Mouse (Mus musculus): ENCODE measurements around the gene Sri. TPM values are rescaled to one million over a fixed set of nuclear protein-coding genes. Genes with fewer than 3 reads are reported as not detected.
"Not testable (repeated sequence)": the region's sequence is repeated elsewhere in the genome, so short reads cannot be mapped to it uniquely, and the experiment has no call there.

Sri gene
- 193 and 194 TPM in 2 replicates for polyA plus RNA-seq (2016; fragmentation: Nextera tagmentation; extraction: Ambion mirVana)

DNA sequence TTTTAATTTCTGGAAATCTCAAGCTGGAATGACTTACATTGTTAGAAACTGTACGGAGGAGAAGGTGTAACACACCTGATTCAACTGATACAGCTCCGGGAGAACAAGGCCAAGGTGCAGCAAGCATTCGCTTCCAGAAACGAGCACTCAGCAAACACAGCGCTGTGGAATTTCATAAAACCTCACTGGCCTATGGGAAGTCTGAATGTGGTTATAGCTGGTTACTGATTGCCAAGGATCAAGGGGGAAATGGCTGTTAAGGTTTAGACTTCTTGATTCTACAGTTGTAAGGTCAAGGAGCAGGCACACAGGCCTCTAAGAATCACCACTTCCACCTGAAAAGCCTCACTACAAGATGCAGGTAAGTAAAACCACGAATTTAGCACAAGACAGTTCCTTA is at the start of gene Sri:
Gene Sri (plus strand): TSS at position 224 of the 400 bp plus-strand sequence.
- DNase-seq (ENCODE audit: low spot score), result no peak
- WGBS, result 86% methylated on average over 6 of the region's 6 CpGs
- Histone ChIP-seq H3K4me1 (replicated peaks) (no peaks in the 10 kb centered on the region), H3K27ac (no peak within 1 kb of the TSS), H3K36me3 (no peaks in the 10 kb centered on the region), H3K4me3 (no peak within 1 kb of the TSS), H3K9me3 (no peaks in the 10 kb centered on the region), H3K27me3 (ENCODE audit: insufficient read depth, poor library complexity, severe bottlenecking) (no peaks in the 10 kb centered on the region)

DNA sequence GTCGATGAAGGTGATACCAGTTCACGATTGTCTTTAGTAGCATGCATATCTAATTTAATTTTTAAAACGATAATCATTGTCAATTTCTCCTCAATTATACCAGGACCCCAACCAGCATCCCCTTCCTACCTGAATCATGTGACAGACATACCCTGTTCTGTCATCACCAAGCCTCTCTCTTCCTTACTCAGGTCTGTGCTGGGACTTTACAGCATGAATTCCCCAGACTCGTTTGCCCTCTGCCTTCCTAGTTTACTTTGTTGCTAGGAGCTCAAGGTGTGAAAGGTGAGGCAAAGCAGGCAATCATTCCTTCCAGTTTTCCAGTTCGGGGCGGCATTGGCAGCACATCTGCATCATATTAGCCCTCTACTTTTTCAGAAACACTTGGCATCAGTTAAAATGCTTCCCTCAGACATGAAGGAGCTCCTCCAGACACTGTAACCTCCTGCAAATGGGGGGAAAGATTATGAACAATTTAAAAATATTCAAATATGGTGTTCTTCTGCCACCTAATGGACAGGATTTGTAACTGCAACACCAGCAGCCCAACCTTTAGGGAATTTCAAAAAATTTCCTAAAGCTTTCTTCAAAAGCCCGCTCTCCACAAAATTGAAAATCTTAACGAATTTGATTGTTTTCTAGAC is 49.4 kb upstream of the Sri start:
- no peaks in the 10 kb centered on the region for H3K36me3 ChIP-seq
- H3K4me3 ChIP-seq, result no peak overlapping the region
- DNase-seq (ENCODE audit: low spot score), result peak; percentile 18
- no peak overlapping the region for H3K27ac ChIP-seq
- H3K27me3 ChIP-seq (ENCODE audit: insufficient read depth, poor library complexity, severe bottlenecking), result no peaks in the 10 kb centered on the region
- WGBS, result 55% methylated on average over 8 of the region's 8 CpGs
- H3K4me1 ChIP-seq (replicated peaks), result no peaks in the 10 kb centered on the region
- H3K9me3 ChIP-seq, result no peaks in the 10 kb centered on the region

DNA sequence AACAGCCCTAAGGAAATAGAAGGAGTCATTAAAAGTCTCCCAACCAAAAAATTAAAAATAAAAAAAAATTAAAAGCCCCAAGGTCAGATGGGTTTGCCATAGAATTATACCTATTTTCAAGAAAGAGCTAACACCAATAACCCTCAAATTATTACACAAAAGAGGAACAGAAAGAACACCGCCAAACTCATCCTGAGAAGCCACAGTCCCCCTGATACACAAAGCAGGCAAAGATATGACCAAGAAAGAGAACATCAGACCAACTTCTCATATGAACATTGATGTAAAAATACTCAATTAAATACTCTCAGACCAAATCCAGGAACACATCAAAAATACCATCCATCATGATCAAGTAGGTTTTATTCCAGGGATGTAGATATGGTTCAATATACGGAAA is 48.8 kb upstream of the Sri start:
- 93% methylated on average over 2 of the region's 2 CpGs for WGBS

DNA sequence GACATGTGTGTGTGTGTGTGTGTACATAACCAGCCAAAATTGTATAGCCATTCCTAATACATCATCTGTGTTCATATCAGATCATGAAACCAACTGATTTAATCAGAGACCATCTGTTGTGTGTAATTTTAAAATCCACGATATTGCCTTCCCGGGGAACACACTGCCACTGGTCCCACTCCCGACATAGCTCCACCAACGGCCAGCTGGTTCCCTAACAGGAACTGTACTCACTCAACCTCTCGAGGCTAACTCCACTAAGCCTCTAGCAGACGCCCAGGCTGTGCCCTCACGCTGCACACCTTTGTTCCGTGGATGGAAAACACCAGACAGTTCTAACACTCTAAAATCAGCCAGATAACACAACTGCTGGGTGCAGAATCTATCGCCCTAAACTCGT is 45.4 kb upstream of the Sri start:
- no peaks in the 10 kb centered on the region for H3K4me1 ChIP-seq (replicated peaks)
- H3K27me3 ChIP-seq (ENCODE audit: insufficient read depth, poor library complexity, severe bottlenecking), result no peaks in the 10 kb centered on the region
- DNase-seq (ENCODE audit: low spot score), result no peak
- no peaks in the 10 kb centered on the region for H3K36me3 ChIP-seq
- no peaks in the 10 kb centered on the region for H3K9me3 ChIP-seq
- H3K4me3 ChIP-seq, result no peak overlapping the region
- H3K27ac ChIP-seq, result no peak overlapping the region
- WGBS, result 88% methylated on average over 10 of the region's 10 CpGs

More for the DNA sequence above, 48.8 kb upstream of the Sri start:
- Histone ChIP-seq H3K27ac (no peak overlapping the region), H3K36me3 (no peaks in the 10 kb centered on the region), H3K9me3 (no peaks in the 10 kb centered on the region), H3K4me1 (replicated peaks) (no peaks in the 10 kb centered on the region), H3K4me3 (no peak overlapping the region), H3K27me3 (ENCODE audit: insufficient read depth, poor library complexity, severe bottlenecking) (no peaks in the 10 kb centered on the region)
- DNase-seq (ENCODE audit: low spot score), result no peak

DNA sequence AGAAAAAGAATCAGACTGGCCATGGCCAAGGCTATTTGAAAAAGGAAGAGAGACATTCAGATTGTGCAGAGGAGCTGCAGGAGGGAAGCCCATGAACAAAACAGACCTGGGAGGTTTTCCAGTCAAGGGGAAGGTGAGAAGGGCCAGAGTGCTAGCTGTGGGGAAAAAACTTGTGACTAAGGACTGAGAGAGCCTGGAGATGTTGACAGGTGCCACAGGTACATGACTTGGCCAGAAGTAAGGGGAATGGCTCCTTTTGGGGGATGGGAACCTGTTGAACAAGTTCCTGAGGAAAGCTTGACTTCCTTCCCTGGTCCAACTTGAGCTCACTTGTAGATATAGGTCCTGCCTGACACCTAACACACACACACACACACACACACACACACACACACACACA is 43.1 kb upstream of the Sri start:
- no peaks in the 10 kb centered on the region for H3K9me3 ChIP-seq
- H3K4me3 ChIP-seq, result no peak overlapping the region
- no peak overlapping the region for H3K27ac ChIP-seq
- H3K36me3 ChIP-seq, result no peaks in the 10 kb centered on the region
- DNase-seq (ENCODE audit: low spot score), result no peak
- no peaks in the 10 kb centered on the region for H3K27me3 ChIP-seq (ENCODE audit: insufficient read depth, poor library complexity, severe bottlenecking)
- no peaks in the 10 kb centered on the region for H3K4me1 ChIP-seq (replicated peaks)

DNA sequence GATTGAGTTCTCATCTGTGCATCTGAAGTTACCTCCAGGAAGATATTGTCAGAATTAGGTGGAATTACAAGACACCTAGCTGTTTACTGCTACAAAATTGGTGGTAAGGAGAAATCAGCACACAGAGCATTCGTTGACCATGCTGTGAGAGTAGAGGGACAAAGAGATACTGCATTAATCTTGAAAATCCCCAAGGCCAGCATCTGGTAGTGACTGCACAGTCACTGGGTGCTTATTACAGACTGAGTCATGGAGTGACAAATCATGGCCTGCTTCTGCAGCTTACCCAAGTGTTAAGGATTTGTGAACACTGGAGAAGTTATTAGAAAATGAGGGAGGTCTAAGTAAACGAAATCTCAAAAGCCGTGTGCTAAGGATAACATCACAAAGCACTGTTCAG is 32.6 kb upstream of the Sri start:
- Histone ChIP-seq H3K9me3 (peaks cover 10% of the 10 kb centered on the region; the same call in 1 of the 2 replicates), H3K27ac (no peak overlapping the region), H3K4me3 (no peak overlapping the region), H3K36me3 (no peaks in the 10 kb centered on the region), H3K4me1 (replicated peaks) (no peaks in the 10 kb centered on the region), H3K27me3 (ENCODE audit: insufficient read depth, poor library complexity, severe bottlenecking) (no peaks in the 10 kb centered on the region)
- no peak for DNase-seq (ENCODE audit: low spot score)
- 83% methylated on average over 3 of the region's 3 CpGs for WGBS

DNA sequence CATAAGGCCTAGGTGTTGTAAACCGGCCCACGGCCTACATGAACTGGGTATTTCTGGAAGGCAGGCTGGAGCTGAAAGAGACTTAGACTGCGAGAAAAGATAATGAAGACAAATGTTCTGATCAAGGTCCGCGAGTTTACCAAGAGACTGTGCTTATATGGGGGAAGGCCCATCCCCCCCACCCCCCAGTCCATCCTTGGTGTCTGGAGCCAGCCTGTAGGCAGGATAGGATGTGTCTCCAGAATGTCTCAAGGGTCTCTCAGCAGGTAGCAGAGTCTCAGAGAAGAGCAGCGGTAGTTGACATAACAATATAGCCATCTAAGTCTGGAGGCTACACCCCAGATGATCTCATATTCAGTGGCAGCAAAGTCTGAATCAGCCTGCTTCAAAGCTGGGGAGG is 11.3 kb upstream of the Sri start:
- not testable (repeated sequence) for H3K36me3 ChIP-seq; DNase-seq (ENCODE audit: low spot score); H3K27me3 ChIP-seq (ENCODE audit: insufficient read depth, poor library complexity, severe bottlenecking); H3K9me3 ChIP-seq; H3K27ac ChIP-seq; H3K4me3 ChIP-seq; H3K4me1 ChIP-seq (replicated peaks)
- WGBS, result 92% methylated on average over 6 of the region's 6 CpGs

DNA sequence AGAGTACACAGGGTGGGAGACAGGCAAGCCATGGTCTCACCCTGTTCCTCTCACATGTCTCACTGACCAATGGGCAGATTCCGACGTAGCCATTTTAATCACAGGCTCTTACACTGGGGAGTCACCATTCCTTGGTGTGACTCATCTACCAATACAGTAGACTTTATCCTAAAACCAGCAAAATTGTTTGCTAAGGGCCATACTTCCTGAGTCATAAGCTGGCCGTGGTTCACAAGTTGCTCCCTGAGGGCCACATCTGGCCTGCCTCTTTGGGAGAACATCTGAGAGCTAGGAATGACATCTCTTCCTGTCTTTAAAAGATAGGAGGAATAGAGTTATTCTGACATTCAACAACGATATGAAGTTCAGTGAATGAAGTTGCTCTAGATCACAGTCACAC is 7.9 kb downstream of the Sri start:
- 91% methylated on average over 4 of the region's 4 CpGs for WGBS
- 0 out of 2 replicates have a peak, but pooled peaks cover 3% of the 10 kb centered on the region for H3K36me3 ChIP-seq
- H3K27me3 ChIP-seq (ENCODE audit: insufficient read depth, poor library complexity, severe bottlenecking), result no peaks in the 10 kb centered on the region
- no peak for DNase-seq (ENCODE audit: low spot score)
- H3K4me1 ChIP-seq (replicated peaks), result peaks cover 15% of the 10 kb centered on the region
- H3K4me3 ChIP-seq, result no peak overlapping the region
- no peak overlapping the region for H3K27ac ChIP-seq
- H3K9me3 ChIP-seq, result no peaks in the 10 kb centered on the region

DNA sequence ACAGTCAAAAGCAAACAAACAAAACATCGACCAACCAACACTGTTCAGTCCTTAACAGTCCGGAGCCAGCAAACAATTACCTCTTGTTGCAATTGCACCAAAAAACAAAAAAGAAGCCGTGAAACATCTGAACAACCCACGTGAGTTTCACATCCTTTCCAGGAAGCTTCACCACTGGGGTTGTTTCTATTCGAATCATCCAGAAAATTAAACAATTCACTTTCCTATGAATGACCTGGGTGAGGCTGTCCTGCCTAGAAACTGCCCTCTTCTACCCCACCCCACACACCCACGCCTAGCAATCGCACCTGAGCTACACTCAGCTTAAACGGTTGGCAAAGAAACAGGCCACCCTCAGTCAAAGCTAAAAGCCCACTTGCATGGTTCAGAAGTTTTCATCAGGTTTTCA is 9.8 kb downstream of the Sri start:
- H3K27ac ChIP-seq, result peak overlapping the region; percentile 98
- no peaks in the 10 kb centered on the region for H3K27me3 ChIP-seq (ENCODE audit: insufficient read depth, poor library complexity, severe bottlenecking)
- DNase-seq (ENCODE audit: low spot score), result no peak
- peaks cover 16% of the 10 kb centered on the region for H3K36me3 ChIP-seq
- H3K4me1 ChIP-seq (replicated peaks), result peaks cover 15% of the 10 kb centered on the region
- peak overlapping the region; percentile 83 for H3K4me3 ChIP-seq
- no peaks in the 10 kb centered on the region for H3K9me3 ChIP-seq
- WGBS, result 42% methylated on average over 8 of the region's 8 CpGs

DNA sequence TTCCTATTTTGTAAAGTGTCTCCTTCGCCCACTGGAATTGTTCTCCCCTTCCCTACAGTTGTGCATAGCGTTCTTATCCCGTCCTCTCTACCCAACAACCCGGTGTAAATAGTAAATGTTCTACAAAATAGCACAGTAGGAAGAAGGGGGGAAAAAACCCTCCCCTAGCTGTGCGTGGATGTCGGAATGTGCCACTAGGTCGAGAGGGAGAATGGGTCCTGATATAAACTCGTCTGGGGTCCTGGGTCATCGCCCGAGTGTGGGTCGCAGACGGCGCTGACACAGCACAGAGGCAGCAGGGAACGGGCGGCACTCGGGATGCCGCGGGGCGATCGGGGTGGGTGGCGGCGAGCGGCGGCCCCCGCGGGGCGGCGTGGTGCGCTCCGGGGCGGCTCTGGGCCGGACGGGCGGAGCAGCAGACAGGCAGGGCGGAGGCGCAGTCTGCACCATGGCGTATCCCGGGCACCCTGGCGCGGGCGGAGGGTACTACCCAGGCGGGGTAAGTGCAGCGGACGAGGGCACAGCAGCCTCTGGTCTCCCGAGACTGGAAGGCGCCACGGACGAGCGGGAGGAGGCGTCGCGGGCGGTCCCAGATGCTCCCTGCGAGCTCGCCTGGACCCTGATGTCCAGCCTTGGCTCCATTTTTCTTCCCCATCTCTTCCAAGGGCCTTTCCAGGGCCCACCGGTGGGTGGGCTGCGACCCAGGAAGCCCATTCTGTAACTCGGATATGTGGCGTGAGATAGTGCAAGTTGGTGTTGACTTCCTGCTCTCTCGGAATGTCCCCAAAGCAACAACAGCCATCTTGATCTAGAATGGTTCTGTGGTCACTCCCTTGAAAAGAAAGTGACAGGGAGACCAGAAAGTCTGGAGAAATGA is 10.5 kb downstream of the Sri start:
- under 1% methylated on average over 60 of the region's 60 CpGs for WGBS
- Histone ChIP-seq H3K27me3 (ENCODE audit: insufficient read depth, poor library complexity, severe bottlenecking) (no peaks in the 10 kb centered on the region), H3K36me3 (peaks cover 22% of the 10 kb centered on the region), H3K27ac (peak overlapping the region; percentile 98), H3K4me3 (peak overlapping the region; percentile 83), H3K4me1 (replicated peaks) (peaks cover 15% of the 10 kb centered on the region), H3K9me3 (no peaks in the 10 kb centered on the region)
- DNase-seq (ENCODE audit: low spot score), result peak; percentile 80

DNA sequence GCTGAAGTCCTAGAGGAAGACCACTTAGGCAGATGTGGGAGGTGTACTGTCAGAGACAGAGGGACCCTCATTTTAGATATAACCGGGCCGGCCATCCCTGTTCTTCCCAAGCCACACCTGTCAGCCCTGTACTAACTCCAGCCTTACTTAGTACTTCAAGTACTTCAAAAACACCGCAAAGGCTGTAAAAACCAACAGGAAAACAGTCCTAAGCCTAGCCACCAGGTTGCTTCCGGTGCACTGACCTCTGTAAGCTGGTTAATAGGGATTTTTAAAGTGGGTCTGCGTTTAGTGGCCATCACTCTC is 11.1 kb downstream of the Sri start:
- Histone ChIP-seq H3K27ac (peak overlapping the region; percentile 98), H3K27me3 (ENCODE audit: insufficient read depth, poor library complexity, severe bottlenecking) (no peaks in the 10 kb centered on the region), H3K4me3 (peak overlapping the region; percentile 83), H3K4me1 (replicated peaks) (peaks cover 15% of the 10 kb centered on the region), H3K9me3 (no peaks in the 10 kb centered on the region), H3K36me3 (peaks cover 27% of the 10 kb centered on the region)
- 68% methylated on average over 5 of the region's 5 CpGs for WGBS
- no peak for DNase-seq (ENCODE audit: low spot score)

DNA sequence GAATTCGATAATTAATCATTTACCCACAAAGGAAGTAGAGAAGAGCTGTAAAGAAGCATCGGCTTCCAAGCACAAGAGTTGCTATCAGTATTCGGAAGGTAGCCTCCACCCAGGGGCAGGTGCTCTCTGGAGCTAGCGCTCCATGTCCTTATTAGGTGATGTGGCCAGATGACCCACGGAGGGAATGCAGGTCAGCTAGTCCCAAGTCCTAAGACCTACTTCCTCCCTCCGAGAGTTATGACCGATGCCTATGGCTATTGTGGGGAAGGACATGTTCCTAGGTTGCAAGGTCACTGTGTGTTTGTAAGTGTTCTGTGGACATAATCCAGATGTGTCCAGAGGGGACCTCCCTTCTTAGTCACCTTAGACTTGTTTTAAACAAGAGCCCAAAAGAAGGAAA is 12.2 kb downstream of the Sri start:
- no peaks in the 10 kb centered on the region for H3K27me3 ChIP-seq (ENCODE audit: insufficient read depth, poor library complexity, severe bottlenecking)
- H3K36me3 ChIP-seq, result peaks cover 27% of the 10 kb centered on the region
- peaks cover 15% of the 10 kb centered on the region for H3K4me1 ChIP-seq (replicated peaks)
- H3K4me3 ChIP-seq, result no peak overlapping the region
- no peaks in the 10 kb centered on the region for H3K9me3 ChIP-seq
- 96% methylated on average over 7 of the region's 7 CpGs for whole genome bisulfite sequencing
- H3K27ac ChIP-seq, result no peak overlapping the region
- no peak for DNase-seq (ENCODE audit: low spot score)

DNA sequence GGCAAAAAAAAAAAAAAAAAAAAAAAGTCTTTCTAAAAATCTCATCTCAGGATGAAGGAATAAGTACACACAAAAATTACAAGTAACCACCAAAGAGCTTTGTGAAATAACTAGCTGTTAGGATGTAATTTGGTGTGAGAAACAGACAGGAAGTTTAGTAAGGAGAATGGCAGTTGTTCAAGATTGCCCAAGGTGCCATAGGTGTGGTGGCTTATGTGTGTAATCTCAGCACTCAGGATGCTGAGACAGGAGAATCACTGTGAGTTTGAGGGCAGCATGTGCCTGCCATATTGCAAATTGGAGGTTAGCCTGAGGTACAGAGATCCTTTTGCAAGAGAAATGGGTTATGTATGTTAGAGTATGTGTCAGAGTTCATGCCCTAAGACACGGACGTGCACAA is 16.6 kb downstream of the Sri start:
- Histone ChIP-seq H3K9me3 (no peaks in the 10 kb centered on the region), H3K36me3 (peaks cover 71% of the 10 kb centered on the region), H3K4me3 (no peak overlapping the region), H3K27me3 (ENCODE audit: insufficient read depth, poor library complexity, severe bottlenecking) (no peaks in the 10 kb centered on the region), H3K27ac (no peak overlapping the region), H3K4me1 (replicated peaks) (peaks cover under 1% of the 10 kb centered on the region; the same call in 1 of the 2 replicates)
- DNase-seq (ENCODE audit: low spot score), result no peak
- 92% methylated on average over 2 of the region's 2 CpGs for WGBS
